Mouse (Mus musculus): ENCODE measurements around the gene Sfxn1.

Sfxn1 gene

GRCm38 (mm10) chr13:54071606-54072331 lies at the start of gene Sfxn1:
Sfxn1 (plus strand) TSS chr13:54071869.
- DNase-seq: peak; percentile 86

GRCm38 (mm10) chr13:54023311-54023710 lies 48.4 kb upstream of the Sfxn1 start:
- no peak for DNase-seq

- no peak for DNase-seq
Measured at GRCm38 (mm10) chr13:54027079-54027478, 44.6 kb upstream of the Sfxn1 start.

GRCm38 (mm10) chr13:54033653-54034052 lies 38.0 kb upstream of the Sfxn1 start:
- DNase-seq: no peak

GRCm38 (mm10) chr13:54035541-54035940 lies 36.1 kb upstream of the Sfxn1 start:
- DNase-seq: no peak

- DNase-seq: no peak
Measured at GRCm38 (mm10) chr13:54037936-54038335, 33.7 kb upstream of the Sfxn1 start.

- DNase-seq: no peak
Measured at GRCm38 (mm10) chr13:54040256-54040655, 31.4 kb upstream of the Sfxn1 start.

- DNase-seq: no peak
Measured at GRCm38 (mm10) chr13:54048679-54049352, 22.9 kb upstream of the Sfxn1 start.

- no peak for DNase-seq
Measured at GRCm38 (mm10) chr13:54051641-54052040, 20.0 kb upstream of the Sfxn1 start.

- DNase-seq: no peak
Measured at GRCm38 (mm10) chr13:54054962-54055361, 16.7 kb upstream of the Sfxn1 start.

- DNase-seq: peak; percentile 77
Measured at GRCm38 (mm10) chr13:54055448-54055861, 16.2 kb upstream of the Sfxn1 start, which contains the start of gene Drd1. Drd1 (minus strand) TSS chr13:54055705.

GRCm38 (mm10) chr13:54062068-54062467 lies 9.6 kb upstream of the Sfxn1 start:
- no peak for DNase-seq

GRCm38 (mm10) chr13:54063292-54063691 lies 8.4 kb upstream of the Sfxn1 start:
- DNase-seq: no peak

GRCm38 (mm10) chr13:54066081-54066746 lies 5.5 kb upstream of the Sfxn1 start:
- no peak for DNase-seq

- no peak for DNase-seq
Measured at GRCm38 (mm10) chr13:54067617-54068166, 4.0 kb upstream of the Sfxn1 start.

GRCm38 (mm10) chr13:54071011-54071410 lies 658 bp upstream of the Sfxn1 start:
- DNase-seq: no peak

GRCm38 (mm10) chr13:54072526-54073057 lies 923 bp downstream of the Sfxn1 start:
- no peak for DNase-seq

GRCm38 (mm10) chr13:54073066-54073465 lies 1.4 kb downstream of the Sfxn1 start:
- no peak for DNase-seq

- DNase-seq: no peak
Measured at GRCm38 (mm10) chr13:54073491-54073890, 1.8 kb downstream of the Sfxn1 start.

- no peak for DNase-seq
Measured at GRCm38 (mm10) chr13:54075416-54075815, 3.7 kb downstream of the Sfxn1 start.

- no peak for DNase-seq
Measured at GRCm38 (mm10) chr13:54076051-54076450, 4.4 kb downstream of the Sfxn1 start.

GRCm38 (mm10) chr13:54076762-54077460 lies 5.2 kb downstream of the Sfxn1 start:
- DNase-seq: no peak

Measured in thymus, postnatal 25 days (tissue).